Mouse (Mus musculus): ENCODE measurements around the gene Slbp. TPM values are rescaled to one million over a fixed set of nuclear protein-coding genes. Genes with fewer than 3 reads are reported as not detected.

The Slbp gene
- polyA plus RNA-seq, 1 experiment from 2014 or later: 208 TPM

DNA sequence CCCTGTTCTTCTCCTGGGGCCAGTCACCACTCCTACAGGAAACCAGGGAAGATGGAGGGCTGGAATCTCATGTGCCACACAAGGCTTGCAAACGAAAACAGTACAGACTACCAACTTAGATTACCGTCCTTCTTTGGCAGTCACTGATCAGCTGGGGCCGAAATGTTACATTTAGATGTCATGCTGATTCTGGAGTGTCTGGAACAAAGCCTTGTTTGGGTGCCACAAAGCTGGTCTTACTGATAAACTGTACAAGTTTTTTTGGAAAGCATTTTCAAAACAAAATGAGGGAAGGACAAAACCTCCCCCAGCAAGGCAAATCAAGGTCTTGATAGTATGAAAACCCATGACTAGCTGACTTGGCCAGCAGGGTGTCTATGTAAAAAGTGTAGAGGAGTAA, 28.6 kb downstream of the Slbp start:
- Histone ChIP-seq H3K36me3 (no peaks in the 10 kb centered on the region), H3K4me2 (no peak overlapping the region), H3K9ac (no peak overlapping the region), H3K4me3 (replicated peaks) (no peak overlapping the region), H3K27me3 (replicated peaks) (no peaks in the 10 kb centered on the region), H3K4me1 (peaks cover 5% of the 10 kb centered on the region; the same call in 1 of the 2 replicates), H3K9me3 (no peaks in the 10 kb centered on the region), H3K27ac (no peak overlapping the region)
- no peak for ATAC-seq (ENCODE audit: insufficient read depth, low FRiP score, low read depth)
- WGBS: 66% methylated on average over 3 of the region's 3 CpGs

DNA sequence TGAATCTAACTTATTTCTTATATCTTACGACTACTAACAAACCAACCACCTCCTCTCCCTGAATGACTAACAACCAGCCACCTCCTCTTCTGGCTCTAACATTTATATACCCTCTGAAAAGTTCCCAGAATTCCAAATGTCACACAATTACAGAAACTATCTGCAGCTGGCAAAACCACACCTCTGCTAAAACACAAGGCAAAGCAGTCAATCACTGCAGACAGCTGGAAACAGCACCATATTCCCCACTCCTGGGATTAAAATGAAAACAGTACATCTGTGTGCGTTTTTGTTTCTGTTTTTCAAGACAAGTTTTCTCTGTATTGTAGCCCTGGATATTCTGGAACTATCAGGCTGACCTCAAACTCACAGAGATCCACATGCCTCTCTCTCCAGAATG, 29.7 kb downstream of the Slbp start:
- no peaks in the 10 kb centered on the region for H3K27me3 ChIP-seq (replicated peaks)
- no peak overlapping the region for H3K27ac ChIP-seq

DNA sequence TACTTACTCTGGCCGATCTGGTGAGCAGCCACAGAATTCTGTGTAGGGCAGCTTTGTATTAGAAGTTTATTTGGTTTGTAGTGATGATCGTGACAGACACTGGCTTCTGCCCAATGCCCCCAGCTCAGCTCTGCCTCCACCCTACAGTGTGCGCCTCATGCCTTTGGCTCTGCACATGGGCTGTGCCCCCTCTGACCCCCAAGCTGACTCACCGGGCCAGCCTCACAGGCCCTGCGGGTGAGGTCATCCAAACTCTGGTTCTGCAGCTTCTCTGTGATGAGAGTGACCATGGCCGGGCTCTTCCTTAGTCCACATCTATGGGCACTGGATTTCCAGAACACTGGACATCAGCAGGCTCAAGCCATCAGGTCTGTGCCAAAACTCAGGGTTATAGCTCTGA, 38.0 kb downstream of the Slbp start:
- H3K36me3 ChIP-seq: peaks cover 18% of the 10 kb centered on the region
- no peak overlapping the region for H3K9ac ChIP-seq
- WGBS: 77% methylated on average over 6 of the region's 6 CpGs
- H3K9me3 ChIP-seq: no peaks in the 10 kb centered on the region
- no peak for ATAC-seq (ENCODE audit: insufficient read depth, low FRiP score, low read depth)
- H3K4me2 ChIP-seq: no peak overlapping the region
- no peak overlapping the region for H3K27ac ChIP-seq
- no peak overlapping the region for H3K4me3 ChIP-seq (replicated peaks)
- 0 out of 2 replicates have a peak, but pooled peaks cover 2% of the 10 kb centered on the region for H3K4me1 ChIP-seq
- no peaks in the 10 kb centered on the region for H3K27me3 ChIP-seq (replicated peaks)

More for the DNA sequence above, 29.7 kb downstream of the Slbp start:
- 83% methylated on average over 2 of the region's 2 CpGs for WGBS
- Histone ChIP-seq H3K4me2 (no peak overlapping the region), H3K9ac (no peak overlapping the region), H3K4me1 (no peaks in the 10 kb centered on the region), H3K36me3 (no peaks in the 10 kb centered on the region), H3K4me3 (replicated peaks) (no peak overlapping the region), H3K9me3 (no peaks in the 10 kb centered on the region)
- no peak for ATAC-seq (ENCODE audit: insufficient read depth, low FRiP score, low read depth)

DNA sequence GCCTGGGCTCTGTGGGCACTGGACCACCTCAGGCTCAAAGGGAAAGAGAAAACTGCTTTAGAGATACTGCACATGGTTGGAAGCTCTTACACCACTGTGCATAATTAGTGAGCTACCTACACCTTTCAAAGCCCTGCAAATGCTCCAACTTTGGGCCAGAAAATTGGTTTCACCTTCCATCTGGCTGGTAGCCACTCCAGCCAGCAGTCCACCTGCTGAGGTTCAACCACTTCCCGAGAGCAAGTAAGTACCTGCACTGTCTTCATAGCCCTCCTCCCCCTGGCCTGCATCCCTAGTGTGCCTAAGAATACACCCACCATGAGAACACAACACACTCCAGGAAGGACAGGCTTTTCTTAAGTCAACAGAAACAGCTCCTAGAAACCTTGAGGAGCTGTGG, 40.6 kb downstream of the Slbp start:
- H3K9me3 ChIP-seq: no peaks in the 10 kb centered on the region
- ATAC-seq (ENCODE audit: insufficient read depth, low FRiP score, low read depth): no peak
- no peak overlapping the region for H3K4me3 ChIP-seq (replicated peaks)
- H3K27me3 ChIP-seq (replicated peaks): no peaks in the 10 kb centered on the region
- H3K4me1 ChIP-seq: no peaks in the 10 kb centered on the region
- H3K9ac ChIP-seq: no peak overlapping the region
- WGBS: 82% methylated on average over 1 of the region's 1 CpGs
- no peak overlapping the region for H3K4me2 ChIP-seq
- H3K27ac ChIP-seq: no peak overlapping the region
- H3K36me3 ChIP-seq: peaks cover 34% of the 10 kb centered on the region

DNA sequence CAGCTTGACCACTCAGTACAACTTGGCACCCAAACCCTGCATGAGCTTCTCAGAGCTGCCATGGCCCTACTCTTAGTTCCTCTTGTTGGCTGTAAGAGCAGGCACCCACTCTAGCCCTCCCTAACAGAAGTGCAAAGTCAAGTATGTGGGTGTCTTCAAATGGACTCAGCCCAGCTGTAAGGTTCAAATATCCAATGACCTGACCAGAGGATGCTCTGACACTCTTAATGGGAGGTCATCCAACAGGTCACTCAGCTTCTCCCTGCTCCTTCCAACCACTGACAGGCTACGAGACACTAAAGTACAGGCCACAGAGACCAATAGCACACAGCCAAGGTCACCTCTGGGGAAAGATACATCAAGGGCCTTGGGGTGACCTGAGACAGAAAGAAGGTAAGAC, 43.1 kb downstream of the Slbp start:
- Histone ChIP-seq H3K4me2 (no peak overlapping the region), H3K9ac (no peak overlapping the region), H3K27ac (no peak overlapping the region), H3K9me3 (no peaks in the 10 kb centered on the region), H3K36me3 (peaks cover 34% of the 10 kb centered on the region), H3K27me3 (replicated peaks) (no peaks in the 10 kb centered on the region), H3K4me1 (no peaks in the 10 kb centered on the region), H3K4me3 (replicated peaks) (no peak overlapping the region)
- 75% methylated on average over 1 of the region's 1 CpGs for WGBS
- no peak for ATAC-seq (ENCODE audit: insufficient read depth, low FRiP score, low read depth)

DNA sequence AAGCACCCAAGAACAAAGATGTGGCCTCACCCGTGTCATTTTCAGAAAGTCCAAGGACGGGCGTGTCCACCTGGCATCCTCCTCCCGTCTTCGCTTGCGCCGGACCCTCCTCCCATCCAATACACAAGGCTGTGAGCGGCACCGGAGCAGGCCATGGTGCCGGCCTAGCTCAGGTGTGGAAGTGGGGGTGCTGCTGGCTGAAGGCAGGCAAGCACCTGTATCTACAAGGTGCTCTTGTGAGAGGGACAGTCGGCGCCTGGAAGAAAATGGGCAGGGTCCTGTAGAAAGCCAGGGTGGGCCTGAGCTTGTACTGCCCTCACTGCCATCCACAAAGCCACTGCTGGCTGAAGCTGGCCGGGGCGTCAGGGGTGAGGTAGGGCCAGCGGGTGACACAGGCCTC, 44.9 kb downstream of the Slbp start:
- WGBS: 91% methylated on average over 15 of the region's 15 CpGs
- Histone ChIP-seq H3K4me2 (no peak overlapping the region), H3K9me3 (no peaks in the 10 kb centered on the region), H3K27ac (no peak overlapping the region), H3K27me3 (replicated peaks) (no peaks in the 10 kb centered on the region), H3K4me1 (no peaks in the 10 kb centered on the region), H3K4me3 (replicated peaks) (no peak overlapping the region), H3K9ac (no peak overlapping the region), H3K36me3 (peaks cover 28% of the 10 kb centered on the region)
- no peak; the same call in 1 of the 2 replicates for ATAC-seq (ENCODE audit: insufficient read depth, low FRiP score, low read depth)

DNA sequence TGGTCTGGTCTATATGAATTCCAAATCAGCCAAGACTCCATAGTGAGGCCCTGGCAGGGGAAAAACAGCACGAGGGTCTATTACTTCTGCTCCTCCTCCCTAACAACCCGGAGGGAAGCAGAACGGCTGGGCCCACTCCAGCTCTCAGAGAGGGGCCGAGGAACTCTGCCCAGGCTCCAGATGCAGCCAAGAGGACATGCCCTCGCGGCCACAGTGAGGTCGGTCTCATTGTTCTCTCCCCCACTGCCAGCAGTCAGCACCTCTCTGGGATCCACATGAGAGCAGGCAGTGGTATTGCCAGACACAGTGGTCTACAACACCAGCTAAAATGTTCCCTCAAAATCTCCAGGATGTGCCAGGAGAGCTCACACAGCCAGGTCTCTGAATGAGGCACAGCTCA, 45.7 kb downstream of the Slbp start:
- Histone ChIP-seq H3K27me3 (replicated peaks) (no peaks in the 10 kb centered on the region), H3K36me3 (peaks cover 25% of the 10 kb centered on the region), H3K9ac (no peak overlapping the region), H3K4me3 (replicated peaks) (no peak overlapping the region), H3K9me3 (no peaks in the 10 kb centered on the region), H3K4me2 (no peak overlapping the region), H3K4me1 (no peaks in the 10 kb centered on the region), H3K27ac (no peak overlapping the region)
- 79% methylated on average over 7 of the region's 7 CpGs for WGBS
- ATAC-seq (ENCODE audit: insufficient read depth, low FRiP score, low read depth): no peak

DNA sequence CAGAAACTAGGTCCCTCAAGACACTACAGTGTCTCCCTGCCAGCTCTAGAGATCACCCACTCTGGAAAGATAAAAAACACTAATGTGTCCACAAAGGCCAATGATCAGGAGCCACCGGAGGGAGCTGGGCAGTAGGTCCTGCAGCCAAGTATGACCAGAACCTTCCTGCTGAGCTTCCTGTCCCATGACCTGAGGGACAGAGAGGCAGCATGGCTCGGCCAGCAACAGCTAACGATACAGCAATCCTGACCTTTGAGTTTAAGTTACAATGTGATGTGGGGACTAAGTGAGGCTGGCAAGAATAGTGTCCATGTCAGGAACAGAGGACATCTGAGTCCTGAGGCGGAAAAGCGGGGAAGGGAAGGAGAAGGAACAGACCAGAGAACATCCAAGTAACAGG, 47.1 kb downstream of the Slbp start:
- H3K27ac ChIP-seq: no peak overlapping the region
- H3K4me2 ChIP-seq: no peak overlapping the region
- H3K9ac ChIP-seq: no peak overlapping the region
- ATAC-seq (ENCODE audit: insufficient read depth, low FRiP score, low read depth): no peak
- H3K9me3 ChIP-seq: no peaks in the 10 kb centered on the region
- H3K27me3 ChIP-seq (replicated peaks): no peaks in the 10 kb centered on the region
- H3K4me1 ChIP-seq: no peaks in the 10 kb centered on the region
- H3K4me3 ChIP-seq (replicated peaks): no peak overlapping the region
- WGBS: 82% methylated on average over 5 of the region's 5 CpGs
- peaks cover 24% of the 10 kb centered on the region for H3K36me3 ChIP-seq

DNA sequence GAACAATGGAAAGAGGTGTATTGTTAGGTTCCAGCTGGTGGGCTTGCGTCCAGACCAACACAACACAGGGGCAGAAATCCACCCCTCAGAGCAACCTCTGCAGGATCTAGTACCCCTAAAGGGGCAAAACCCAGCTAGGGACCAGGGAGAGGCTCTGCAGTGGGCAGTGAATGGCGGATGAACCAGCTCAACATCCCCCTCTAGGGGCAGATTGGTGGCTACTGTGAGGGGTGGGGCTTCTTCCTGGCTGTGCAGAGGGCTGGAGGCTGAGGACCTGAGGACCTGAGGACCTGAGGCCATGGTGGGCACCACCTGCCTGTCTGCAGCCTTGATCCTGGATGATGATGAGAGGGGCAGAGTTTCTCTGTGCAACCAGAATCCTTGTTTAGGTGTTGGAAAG, 58.8 kb downstream of the Slbp start:
- H3K36me3 ChIP-seq: no peaks in the 10 kb centered on the region
- ATAC-seq (ENCODE audit: insufficient read depth, low FRiP score, low read depth): 0 out of 2 replicates have a peak, but pooled peaks have one; percentile 31
- no peaks in the 10 kb centered on the region for H3K9me3 ChIP-seq
- H3K4me2 ChIP-seq: no peak overlapping the region
- no peak overlapping the region for H3K27ac ChIP-seq
- no peaks in the 10 kb centered on the region for H3K27me3 ChIP-seq (replicated peaks)
- no peak overlapping the region for H3K4me3 ChIP-seq (replicated peaks)
- H3K9ac ChIP-seq: no peak overlapping the region
- H3K4me1 ChIP-seq: no peaks in the 10 kb centered on the region
- 47% methylated on average over 2 of the region's 2 CpGs for WGBS

DNA sequence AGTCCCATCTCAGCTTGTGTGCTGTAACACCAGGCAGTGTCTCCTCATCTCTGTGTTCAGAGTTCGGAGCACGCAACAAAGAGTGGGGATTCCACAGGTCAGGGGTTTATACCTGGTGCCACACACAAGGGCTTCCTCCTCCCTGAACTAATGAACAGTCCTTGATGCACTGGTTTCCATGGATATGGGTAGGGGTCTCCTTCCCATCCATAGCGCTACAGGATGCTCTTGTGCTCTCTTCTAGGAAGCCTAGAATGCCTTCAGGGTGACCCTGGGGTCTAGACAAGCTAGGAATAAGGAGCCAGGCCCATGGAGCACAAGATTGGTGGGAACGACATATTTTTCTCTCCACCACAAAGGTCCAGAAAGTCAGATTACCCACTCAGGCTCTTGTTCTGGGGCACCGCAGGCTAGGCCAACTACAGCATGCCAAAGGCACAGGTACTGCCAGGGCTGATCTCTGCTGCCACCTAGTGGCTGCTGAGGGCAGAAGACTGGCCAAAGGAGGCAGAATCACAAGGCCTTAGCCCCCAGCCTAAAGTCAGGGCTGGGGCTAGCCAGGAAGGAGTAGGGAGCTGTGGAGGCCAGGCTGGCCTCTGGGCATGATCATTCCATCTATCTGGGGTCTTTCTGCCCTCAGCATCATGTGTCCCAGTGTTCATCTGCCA, 63.0 kb downstream of the Slbp start:
- Histone ChIP-seq H3K4me1 (no peaks in the 10 kb centered on the region), H3K4me3 (replicated peaks) (no peak overlapping the region), H3K36me3 (no peaks in the 10 kb centered on the region), H3K9ac (no peak overlapping the region), H3K9me3 (no peaks in the 10 kb centered on the region), H3K27ac (no peak overlapping the region), H3K27me3 (replicated peaks) (no peaks in the 10 kb centered on the region), H3K4me2 (no peak overlapping the region)
- WGBS: 69% methylated on average over 5 of the region's 5 CpGs
- ATAC-seq (ENCODE audit: insufficient read depth, low FRiP score, low read depth): no peak

DNA sequence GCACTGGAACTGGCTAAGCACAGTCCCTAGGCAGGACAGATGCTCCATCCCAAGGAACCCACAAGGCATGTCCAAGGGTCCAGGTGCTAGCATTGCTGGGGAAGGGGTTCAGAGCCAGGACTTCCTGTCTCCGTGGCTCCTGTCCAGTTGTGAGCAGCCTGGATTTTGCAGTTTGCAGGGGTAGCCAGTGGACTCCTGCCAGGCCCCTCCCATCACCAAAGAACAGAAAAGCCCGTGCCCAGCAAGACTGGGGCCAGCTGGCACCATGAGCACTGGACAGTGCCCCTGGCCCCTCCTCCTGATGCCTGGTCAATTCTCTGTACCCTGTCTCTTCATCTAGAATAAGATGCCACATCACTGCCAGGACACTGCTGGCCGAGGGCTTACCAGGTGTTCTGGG, 64.3 kb downstream of the Slbp start:
- WGBS: 68% methylated on average over 3 of the region's 3 CpGs
- ATAC-seq (ENCODE audit: insufficient read depth, low FRiP score, low read depth): no peak

DNA sequence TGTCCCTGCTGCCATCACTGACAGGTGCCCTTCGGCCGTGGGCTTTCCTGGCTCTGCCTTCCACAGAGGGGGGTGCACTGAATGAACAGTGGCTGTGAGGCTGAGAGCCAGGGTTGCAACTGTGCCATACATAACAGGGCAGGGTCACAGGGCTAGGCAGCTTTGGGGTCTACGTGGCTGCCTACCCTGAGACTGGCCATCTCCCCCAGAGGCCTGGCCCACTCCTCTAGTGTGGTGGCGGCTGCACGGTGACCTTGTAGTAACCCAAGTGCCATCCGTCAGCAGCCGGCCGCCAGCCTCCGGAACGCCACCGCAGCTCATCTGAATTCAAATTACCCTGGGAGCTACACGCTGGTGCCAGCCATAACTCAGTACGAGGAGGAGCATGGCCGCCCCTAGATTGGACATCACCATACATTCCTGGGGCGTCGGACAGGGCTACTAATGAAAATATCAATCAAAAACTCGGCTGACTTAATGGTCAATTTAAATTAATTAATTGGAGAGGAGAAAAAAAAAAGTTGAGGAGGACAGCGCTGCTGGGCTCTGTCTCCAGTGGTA, 64.8 kb downstream of the Slbp start:
- no peaks in the 10 kb centered on the region for H3K27me3 ChIP-seq (replicated peaks)
- WGBS: 67% methylated on average over 18 of the region's 18 CpGs
- H3K4me2 ChIP-seq: no peak overlapping the region
- no peak for ATAC-seq (ENCODE audit: insufficient read depth, low FRiP score, low read depth)
- no peaks in the 10 kb centered on the region for H3K4me1 ChIP-seq
- no peak overlapping the region for H3K27ac ChIP-seq
- H3K9ac ChIP-seq: no peak overlapping the region
- H3K4me3 ChIP-seq (replicated peaks): no peak overlapping the region
- H3K36me3 ChIP-seq: no peaks in the 10 kb centered on the region
- no peaks in the 10 kb centered on the region for H3K9me3 ChIP-seq

More for the DNA sequence above, 64.3 kb downstream of the Slbp start:
- H3K9me3 ChIP-seq: no peaks in the 10 kb centered on the region
- H3K4me1 ChIP-seq: no peaks in the 10 kb centered on the region
- no peak overlapping the region for H3K4me3 ChIP-seq (replicated peaks)
- no peak overlapping the region for H3K9ac ChIP-seq
- no peaks in the 10 kb centered on the region for H3K36me3 ChIP-seq
- no peak overlapping the region for H3K4me2 ChIP-seq
- no peaks in the 10 kb centered on the region for H3K27me3 ChIP-seq (replicated peaks)
- H3K27ac ChIP-seq: no peak overlapping the region
